Mouse (Mus musculus): ENCODE results near the gene AY074887.

DNA sequence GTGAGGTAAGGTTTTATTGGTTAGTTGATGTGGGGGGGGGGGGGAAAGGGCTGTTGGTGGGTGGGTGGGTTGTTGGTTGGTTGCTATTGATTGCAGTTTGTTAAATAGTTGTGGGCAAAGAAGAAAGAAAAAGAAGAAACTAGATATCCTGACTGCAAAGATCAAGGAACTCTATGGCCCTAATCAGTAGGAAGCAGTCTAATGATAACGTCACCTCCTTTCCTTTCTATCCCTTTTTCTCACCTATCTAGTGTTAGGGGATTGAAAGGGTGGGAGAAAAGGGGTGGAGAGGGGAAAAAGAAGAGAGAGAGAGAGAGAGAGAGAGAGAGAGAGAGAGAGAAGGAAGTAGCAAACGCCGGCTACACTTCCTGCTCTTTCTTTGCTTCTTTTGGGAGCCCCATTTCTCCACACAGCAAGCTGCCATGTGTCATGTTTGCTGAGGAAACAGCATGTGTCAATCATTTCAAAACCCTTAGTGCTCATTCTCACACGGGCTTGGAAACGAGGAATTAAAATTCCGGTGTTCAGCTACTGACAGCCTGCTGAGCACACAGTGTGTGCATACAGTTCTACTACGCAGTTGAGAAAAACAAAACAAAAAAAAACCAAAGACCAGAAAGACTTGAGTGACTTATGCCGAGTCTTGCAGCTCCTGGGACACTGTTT is 19.3 kb upstream of the AY074887 start:
- TF ChIP-seq ZNF384 (IDR thresholded peaks at IDR 0.05; ENCODE audit: low read depth, low read length) (no peak), GATA1 (IDR thresholded peaks at IDR 0.05; ENCODE audit: low read depth, low read length) (peak; percentile 87), SIN3A (IDR thresholded peaks at IDR 0.05; ENCODE audit: low read length) (no peak), E2F4 (IDR thresholded peaks at IDR 0.05; ENCODE audit: borderline replicate concordance, low read depth, low read length) (no peak), CTCF (IDR thresholded peaks at IDR 0.05 in 2 of 3, conservative IDR thresholded peaks at IDR 0.05 in 1 of 3; ENCODE audit: control insufficient read depth in 1 of 3, insufficient read depth in 1 of 3, low read depth in 2 of 3, low read length in 3 of 3, poor library complexity in 1 of 3, severe bottlenecking in 1 of 3) (no peak), POLR2A (IDR thresholded peaks at IDR 0.05; ENCODE audit: control insufficient read depth in 1 of 2, insufficient read depth in 1 of 2, low read depth in 1 of 2, low read length in 2 of 2, poor library complexity in 1 of 2) (no peak), USF1 (IDR thresholded peaks at IDR 0.05; ENCODE audit: low read depth, low read length) (no peak), MAZ (IDR thresholded peaks at IDR 0.05; ENCODE audit: low read depth, low read length) (no peak), NRF1 (IDR thresholded peaks at IDR 0.05; ENCODE audit: insufficient read depth, low read depth, low read length, poor library complexity, severe bottlenecking) (no peak)

Measured in MEL (cell line).